Mouse (Mus musculus) embryonic facial prominence, embryonic 15.5 days (tissue): ENCODE measurements around the gene Xylt1. TPM values are rescaled to one million over a fixed set of nuclear protein-coding genes. Genes with fewer than 3 reads are reported as not detected.

Source experiments
- ATAC-seq: fragments of 200-750 bp; cut with Nextera tagmentation; 2 replicates; pipeline ENCODE4 v1.8.0; 2017; ENCODE audit warnings: low read depth, moderate TSS enrichment; ENCODE audit not compliant: insufficient number of reproducible peaks, low FRiP score, low TSS enrichment
- H3K27ac ChIP-seq: fragments of 300-500 bp; sonication (generic); replicated peaks from 2 replicates; pipeline ENCODE4 v1.5.1; 2015; ENCODE audit warnings: mild to moderate bottlenecking, inconsistent platforms
- H3K27me3 ChIP-seq: fragments of 300-500 bp; sonication (generic); 2 replicates; pipeline ENCODE4 v1.6.1; 2015; ENCODE audit warnings: inconsistent platforms
- H3K36me3 ChIP-seq: fragments of 300-500 bp; sonication (generic); 2 replicates; pipeline ENCODE4 v1.6.1; 2015; ENCODE audit warnings: mild to moderate bottlenecking, inconsistent platforms
- H3K4me1 ChIP-seq: fragments of 300-500 bp; sonication (generic); 2 replicates; pipeline ENCODE4 v1.6.1; 2015; ENCODE audit warnings: inconsistent platforms
- H3K4me2 ChIP-seq: fragments of 300-500 bp; sonication (generic); replicated peaks from 2 replicates; pipeline ENCODE4 v1.6.1; 2015; ENCODE audit warnings: mild to moderate bottlenecking, inconsistent platforms
- H3K4me3 ChIP-seq: fragments of 300-500 bp; sonication (generic); replicated peaks from 2 replicates; pipeline ENCODE4 v1.5.1; 2015; ENCODE audit warnings: mild to moderate bottlenecking, inconsistent platforms
- H3K9ac ChIP-seq: fragments of 300-500 bp; sonication (generic); 2 replicates; pipeline ENCODE4 v1.6.1; 2015; ENCODE audit warnings: inconsistent platforms
- H3K9me3 ChIP-seq: fragments of 300-500 bp; sonication (generic); replicated peaks from 2 replicates; pipeline ENCODE4 v1.6.1; 2016; ENCODE audit warnings: inconsistent platforms
- WGBS: fragments of 180-500 bp; shearing (Covaris S2); methylation state at CpG from one replicate; pipeline ENCODE4 v1.1.7; 2015; 5-methylcytosine and 5-hydroxymethylcytosine counted together
- polyA plus RNA-seq: library from polyadenylated mRNA; unstranded; fragments of >200 nt; fragmentation: Nextera tagmentation; extraction: Ambion mirVana; gene quantifications from 2 replicates; pipeline ENCODE4 v1.2.1, GENCODE M21; 2015

Gene Xylt1
- polyA plus RNA-seq, 1 experiment from 2014 or later: 2.7 TPM

DNA sequence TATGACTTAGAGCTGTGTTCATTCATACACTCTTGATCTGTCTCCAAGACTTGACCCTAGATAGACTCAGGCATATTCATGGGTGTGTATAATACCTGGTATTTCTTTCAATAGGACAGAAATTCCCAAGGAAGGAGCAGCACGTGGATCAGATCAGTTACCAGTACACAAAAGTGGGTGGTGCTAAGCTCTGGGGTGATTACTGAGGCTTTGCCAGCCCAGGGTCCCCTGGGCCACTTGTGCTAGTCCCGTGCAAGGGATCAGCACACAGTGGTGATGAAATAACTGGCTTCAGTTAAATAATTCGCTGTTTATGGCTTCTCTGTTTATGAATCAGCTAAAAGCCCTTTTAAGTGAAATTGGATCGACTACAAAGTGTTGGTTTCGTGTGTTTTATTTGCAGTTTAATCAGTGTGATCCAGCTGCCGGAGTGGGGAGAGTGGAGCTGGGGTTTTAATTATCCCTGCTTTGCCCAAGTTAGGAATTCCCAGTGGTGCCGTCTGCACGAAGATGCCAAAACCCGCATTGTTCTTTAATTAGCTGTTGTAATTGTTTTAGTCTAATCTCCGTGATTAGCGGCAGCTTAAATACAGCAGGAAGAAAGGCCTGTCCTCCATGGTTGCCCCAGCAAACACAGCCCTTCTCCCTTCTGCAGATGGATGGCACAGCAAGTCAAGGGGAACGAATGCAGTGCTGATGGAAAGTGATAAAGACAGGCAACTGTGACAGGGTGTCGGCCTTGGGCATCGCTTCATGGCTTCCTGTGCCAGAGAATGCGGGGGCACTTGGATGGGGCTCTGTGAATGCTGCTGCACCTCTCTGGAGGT, 120.8 kb downstream of the Xylt1 start:
- H3K9me3 ChIP-seq: 0 out of 2 replicates have a peak, but pooled peaks cover 4% of the 10 kb centered on the region
- no peaks in the 10 kb centered on the region for H3K36me3 ChIP-seq
- H3K9ac ChIP-seq: no peak overlapping the region
- H3K4me1 ChIP-seq: peaks cover 12% of the 10 kb centered on the region
- H3K4me2 ChIP-seq: no peak overlapping the region
- H3K4me3 ChIP-seq: no peak overlapping the region
- ATAC-seq: 0 out of 2 replicates have a peak, but pooled peaks have one; percentile 27
- no peaks in the 10 kb centered on the region for H3K27me3 ChIP-seq
- WGBS: 60% methylated on average over 15 of the region's 15 CpGs
- no peak overlapping the region for H3K27ac ChIP-seq

DNA sequence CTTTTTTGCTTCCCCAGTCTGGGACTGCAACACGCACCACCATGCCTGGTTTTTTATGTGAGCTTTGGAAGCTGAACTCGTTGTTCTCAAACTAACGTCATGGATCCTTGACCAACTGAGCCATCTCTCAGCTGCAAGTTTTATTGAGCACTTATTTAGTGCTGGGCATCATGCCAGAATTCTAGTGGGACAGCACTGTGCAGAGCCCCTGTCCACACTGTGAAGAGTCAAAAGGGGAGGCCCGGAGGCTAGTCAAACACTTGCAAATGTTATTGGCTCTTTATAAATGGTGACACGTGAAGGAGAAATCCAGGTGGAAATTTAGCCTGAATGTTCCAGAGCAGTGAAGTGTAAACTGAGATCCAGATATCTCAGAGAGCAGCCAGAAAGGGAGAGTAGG, 121.6 kb downstream of the Xylt1 start:
- Histone ChIP-seq H3K4me2 (no peak overlapping the region), H3K36me3 (no peaks in the 10 kb centered on the region), H3K4me3 (no peak overlapping the region), H3K27ac (no peak overlapping the region), H3K9ac (no peak overlapping the region), H3K9me3 (0 out of 2 replicates have a peak, but pooled peaks cover 4% of the 10 kb centered on the region), H3K27me3 (no peaks in the 10 kb centered on the region), H3K4me1 (peaks cover 12% of the 10 kb centered on the region)
- no peak for ATAC-seq
- WGBS: 84% methylated on average over 5 of the region's 5 CpGs

DNA sequence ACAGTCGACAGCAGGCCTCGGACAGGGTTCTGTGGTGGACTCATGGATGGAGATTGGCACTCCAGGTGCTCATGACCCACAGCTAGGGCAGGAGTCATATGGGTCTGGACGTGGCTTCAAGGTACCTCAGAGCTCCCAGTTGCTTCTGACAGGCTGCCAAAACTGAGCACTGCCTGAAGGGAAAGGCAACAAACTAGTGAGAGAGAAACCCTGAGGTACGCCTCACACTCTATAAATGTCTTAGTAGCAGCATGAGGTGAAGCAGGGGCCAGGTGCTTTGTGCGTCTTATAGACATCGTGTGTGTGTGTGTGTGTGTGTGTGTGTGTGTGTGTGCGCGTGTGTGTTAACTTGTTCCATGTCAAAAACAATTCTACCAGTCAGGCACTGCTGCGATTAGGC, 122.9 kb downstream of the Xylt1 start:
- H3K9ac ChIP-seq: no peak overlapping the region
- no peak overlapping the region for H3K27ac ChIP-seq
- peaks cover 20% of the 10 kb centered on the region for H3K4me1 ChIP-seq
- ATAC-seq: no peak
- 65% methylated on average over 9 of the region's 9 CpGs for whole genome bisulfite sequencing
- H3K9me3 ChIP-seq: 0 out of 2 replicates have a peak, but pooled peaks cover 4% of the 10 kb centered on the region
- H3K4me2 ChIP-seq: no peak overlapping the region
- no peaks in the 10 kb centered on the region for H3K27me3 ChIP-seq
- H3K36me3 ChIP-seq: no peaks in the 10 kb centered on the region
- H3K4me3 ChIP-seq: no peak overlapping the region

GRCm38 (mm10) chr7:117505791-117506190, 125.0 kb downstream of the Xylt1 start:
- Histone ChIP-seq H3K36me3 (no peaks in the 10 kb centered on the region), H3K27ac (no peak overlapping the region), H3K9me3 (0 out of 2 replicates have a peak, but pooled peaks cover 4% of the 10 kb centered on the region), H3K27me3 (no peaks in the 10 kb centered on the region), H3K4me2 (no peak overlapping the region), H3K9ac (no peak overlapping the region), H3K4me3 (no peak overlapping the region), H3K4me1 (peaks cover 21% of the 10 kb centered on the region)
- 65% methylated on average over 3 of the region's 3 CpGs for WGBS
- ATAC-seq: no peak; the same call in 1 of the 2 replicates

GRCm38 (mm10) chr7:117507351-117507750, 126.6 kb downstream of the Xylt1 start:
- no peak overlapping the region for H3K4me3 ChIP-seq
- H3K9ac ChIP-seq: no peak overlapping the region
- H3K4me1 ChIP-seq: peaks cover 21% of the 10 kb centered on the region
- H3K27ac ChIP-seq: no peak overlapping the region
- no peaks in the 10 kb centered on the region for H3K36me3 ChIP-seq
- no peaks in the 10 kb centered on the region for H3K27me3 ChIP-seq
- 91% methylated on average over 10 of the region's 10 CpGs for WGBS
- no peaks in the 10 kb centered on the region for H3K9me3 ChIP-seq
- no peak overlapping the region for H3K4me2 ChIP-seq
- no peak for ATAC-seq

DNA sequence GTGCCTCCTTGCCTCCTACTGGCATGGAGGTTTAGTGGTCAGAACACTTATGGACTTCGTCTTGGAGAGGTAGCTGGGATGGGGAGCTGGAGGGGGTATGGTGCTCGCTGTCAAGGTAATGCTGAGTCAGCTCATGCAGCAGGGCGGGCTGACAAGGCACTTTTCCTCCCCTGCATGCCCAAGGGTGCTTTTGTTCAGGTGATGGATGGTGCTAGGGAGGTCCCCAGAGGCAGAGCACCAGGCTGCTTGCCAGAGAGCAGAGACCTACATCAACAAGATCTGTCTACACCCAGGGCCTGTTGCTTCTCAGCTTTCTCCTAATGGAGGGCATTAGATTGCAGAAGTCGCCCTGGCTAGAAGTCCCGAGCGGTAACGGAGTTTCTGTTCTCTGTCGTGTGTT, 127.3 kb downstream of the Xylt1 start:
- H3K4me3 ChIP-seq: no peak overlapping the region
- H3K36me3 ChIP-seq: no peaks in the 10 kb centered on the region
- H3K9me3 ChIP-seq: no peaks in the 10 kb centered on the region
- peaks cover 21% of the 10 kb centered on the region for H3K4me1 ChIP-seq
- no peak overlapping the region for H3K4me2 ChIP-seq
- H3K27me3 ChIP-seq: no peaks in the 10 kb centered on the region
- 60% methylated on average over 8 of the region's 8 CpGs for WGBS
- H3K27ac ChIP-seq: no peak overlapping the region
- no peak for ATAC-seq
- no peak overlapping the region for H3K9ac ChIP-seq

DNA sequence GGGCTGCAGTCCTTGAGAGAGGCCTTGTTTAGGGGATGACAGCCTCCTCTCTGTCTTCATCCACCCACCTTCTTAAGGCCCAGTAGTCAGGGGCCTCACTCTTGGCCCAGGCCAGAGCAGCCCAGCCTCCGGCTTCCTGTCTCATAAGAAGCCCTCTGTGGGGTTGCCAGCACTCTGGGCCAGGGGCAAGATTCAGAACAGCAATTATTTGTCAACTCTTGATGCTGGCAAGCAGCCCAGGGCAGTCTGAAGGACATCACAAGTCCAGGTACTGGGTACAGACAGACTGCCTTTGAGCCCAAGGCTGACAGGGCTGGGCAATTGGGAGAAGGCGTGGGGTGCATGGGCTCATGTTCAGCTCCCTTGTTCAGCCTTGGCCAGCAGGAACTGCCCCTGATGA, 129.3 kb downstream of the Xylt1 start:
- no peak overlapping the region for H3K4me2 ChIP-seq
- H3K36me3 ChIP-seq: no peaks in the 10 kb centered on the region
- peak; percentile 32; the same call in 1 of the 2 replicates for ATAC-seq
- 0 out of 2 replicates have a peak, but pooled peaks cover 18% of the 10 kb centered on the region for H3K4me1 ChIP-seq
- no peak overlapping the region for H3K27ac ChIP-seq
- H3K4me3 ChIP-seq: no peak overlapping the region
- H3K9ac ChIP-seq: no peak overlapping the region
- H3K9me3 ChIP-seq: no peaks in the 10 kb centered on the region
- 83% methylated on average over 2 of the region's 2 CpGs for WGBS
- H3K27me3 ChIP-seq: no peaks in the 10 kb centered on the region

DNA sequence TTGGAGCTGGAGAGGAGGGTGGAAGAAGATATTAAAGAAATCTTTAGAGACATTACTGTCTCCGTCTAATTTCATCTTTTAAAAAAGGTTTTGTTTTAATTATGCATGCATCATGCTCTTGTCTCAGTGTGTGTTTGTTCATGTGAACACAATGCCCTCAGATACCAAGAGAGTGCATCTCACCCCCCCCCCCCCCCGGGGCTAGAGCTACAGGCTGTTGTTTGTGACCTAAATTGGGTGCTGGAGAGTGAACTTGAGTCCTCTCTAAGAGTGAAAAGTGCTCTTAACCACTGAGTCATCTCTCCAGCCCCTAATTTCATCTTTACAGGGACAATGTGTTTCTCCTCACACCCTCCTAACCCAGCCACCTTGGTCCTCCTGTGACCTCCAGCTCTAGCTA, 131.5 kb downstream of the Xylt1 start:
- WGBS: 69% methylated on average over 2 of the region's 2 CpGs
- Histone ChIP-seq H3K9me3 (no peaks in the 10 kb centered on the region), H3K27ac (no peak overlapping the region)

GRCm38 (mm10) chr7:117515794-117516193, 135.0 kb downstream of the Xylt1 start:
- Histone ChIP-seq H3K9ac (no peak overlapping the region), H3K36me3 (no peaks in the 10 kb centered on the region), H3K27ac (no peak overlapping the region), H3K27me3 (no peaks in the 10 kb centered on the region), H3K4me3 (no peak overlapping the region), H3K4me2 (no peak overlapping the region), H3K9me3 (no peaks in the 10 kb centered on the region), H3K4me1 (0 out of 2 replicates have a peak, but pooled peaks cover 4% of the 10 kb centered on the region)
- no peak for ATAC-seq
- WGBS: 45% methylated on average over 1 of the region's 1 CpGs

More for the DNA sequence above, 131.5 kb downstream of the Xylt1 start:
- H3K4me2 ChIP-seq: no peak overlapping the region
- H3K27me3 ChIP-seq: no peaks in the 10 kb centered on the region
- 0 out of 2 replicates have a peak, but pooled peaks cover 14% of the 10 kb centered on the region for H3K4me1 ChIP-seq
- no peaks in the 10 kb centered on the region for H3K36me3 ChIP-seq
- no peak overlapping the region for H3K9ac ChIP-seq
- no peak for ATAC-seq
- H3K4me3 ChIP-seq: no peak overlapping the region

DNA sequence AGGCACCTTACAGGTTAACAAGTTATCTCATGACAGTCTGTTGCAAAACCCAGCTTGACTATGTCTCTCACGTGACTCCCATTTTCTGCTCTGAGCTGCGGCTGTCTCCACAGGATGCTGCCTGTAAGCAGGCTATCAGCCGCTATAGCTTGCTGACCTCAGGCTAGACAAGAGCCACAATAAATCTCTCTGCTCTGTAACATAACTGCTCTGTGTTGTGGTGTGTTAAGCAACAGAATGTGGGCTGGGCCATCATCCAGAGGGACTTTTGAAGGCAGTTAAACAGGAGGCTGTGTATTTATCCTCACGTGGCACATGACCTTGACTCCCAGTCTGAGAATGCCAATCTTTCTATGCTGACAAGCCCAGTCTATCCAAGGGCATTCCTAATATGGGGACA, 136.1 kb downstream of the Xylt1 start:
- 62% methylated on average over 4 of the region's 4 CpGs for WGBS

GRCm38 (mm10) chr7:117521369-117521768, 140.6 kb downstream of the Xylt1 start:
- Histone ChIP-seq H3K27me3 (no peaks in the 10 kb centered on the region), H3K4me2 (no peak overlapping the region), H3K4me3 (no peak overlapping the region), H3K36me3 (no peaks in the 10 kb centered on the region), H3K9ac (no peak overlapping the region), H3K27ac (no peak overlapping the region), H3K9me3 (no peaks in the 10 kb centered on the region), H3K4me1 (no peaks in the 10 kb centered on the region; the same call in 1 of the 2 replicates)
- ATAC-seq: no peak

More for the DNA sequence above, 136.1 kb downstream of the Xylt1 start:
- Histone ChIP-seq H3K9ac (no peak overlapping the region), H3K9me3 (no peaks in the 10 kb centered on the region), H3K4me2 (no peak overlapping the region), H3K27ac (no peak overlapping the region), H3K4me3 (no peak overlapping the region), H3K4me1 (no peaks in the 10 kb centered on the region), H3K27me3 (no peaks in the 10 kb centered on the region), H3K36me3 (no peaks in the 10 kb centered on the region)
- ATAC-seq: no peak
